Mouse (Mus musculus): Measurements from ENCODE around the gene Rpl11.
A peak's percentile ranks its signal among the peaks of the same experiment; 100 is the strongest.
"Not testable (repeated sequence)": the region's sequence is repeated elsewhere in the genome, so short reads cannot be mapped to it uniquely, and the experiment has no call there.

Gene Rpl11

GRCm38 (mm10) chr4:136069954-136070353 lies 16.7 kb upstream of the Rpl11 start:
- peak; percentile 72 for DNase-seq

- DNase-seq = no peak
Observed at GRCm38 (mm10) chr4:136069313-136069712, 16.1 kb upstream of the Rpl11 start.

- DNase-seq = no peak
Observed at GRCm38 (mm10) chr4:136063143-136063542, 9.9 kb upstream of the Rpl11 start.

- not testable (repeated sequence) for DNase-seq
Observed at GRCm38 (mm10) chr4:136059800-136060488, 6.7 kb upstream of the Rpl11 start.

- no peak for DNase-seq
Observed at GRCm38 (mm10) chr4:136057916-136058315, 4.7 kb upstream of the Rpl11 start.

GRCm38 (mm10) chr4:136056030-136056429 lies 2.8 kb upstream of the Rpl11 start:
- DNase-seq = no peak

- no peak for DNase-seq
Observed at GRCm38 (mm10) chr4:136053843-136054242, 615 bp upstream of the Rpl11 start.

GRCm38 (mm10) chr4:136052534-136053246 lies 538 bp downstream of the Rpl11 start:
- DNase-seq = no peak

GRCm38 (mm10) chr4:136052060-136052459 lies 1.2 kb downstream of the Rpl11 start:
- no peak for DNase-seq

- DNase-seq = no peak
Observed at GRCm38 (mm10) chr4:136050226-136050625, 3.0 kb downstream of the Rpl11 start.

GRCm38 (mm10) chr4:136048291-136049032 lies 4.8 kb downstream of the Rpl11 start:
- no peak for DNase-seq

- DNase-seq = no peak
Observed at GRCm38 (mm10) chr4:136047626-136048025, 5.6 kb downstream of the Rpl11 start.

- DNase-seq = no peak
Observed at GRCm38 (mm10) chr4:136046888-136047287, 6.3 kb downstream of the Rpl11 start.

- DNase-seq = no peak
Observed at GRCm38 (mm10) chr4:136045091-136045490, 8.1 kb downstream of the Rpl11 start.

- DNase-seq = no peak
Observed at GRCm38 (mm10) chr4:136043784-136044400, 9.3 kb downstream of the Rpl11 start.

GRCm38 (mm10) chr4:136035078-136035477 lies 18.1 kb downstream of the Rpl11 start:
- no peak for DNase-seq

GRCm38 (mm10) chr4:136033231-136033630 lies 20.0 kb downstream of the Rpl11 start:
- DNase-seq = no peak

- DNase-seq = no peak
Observed at GRCm38 (mm10) chr4:136030968-136031909, 22.0 kb downstream of the Rpl11 start.

GRCm38 (mm10) chr4:136028689-136029088 lies 24.5 kb downstream of the Rpl11 start:
- no peak for DNase-seq

GRCm38 (mm10) chr4:136028132-136028564 lies 25.1 kb downstream of the Rpl11 start:
- DNase-seq = no peak

GRCm38 (mm10) chr4:136027416-136028131 lies 25.7 kb downstream of the Rpl11 start:
- no peak for DNase-seq

Data from right cerebral cortex, postnatal 4 days (tissue).